Mouse (Mus musculus): ENCODE results near the gene Mical3. TPM values are rescaled to one million over a fixed set of nuclear protein-coding genes. Genes with fewer than 3 reads are reported as not detected.

Gene Mical3
- polyA plus RNA-seq, 1 experiment from 2014 or later: 4.5 TPM

GRCm38 (mm10) chr6:120934176-120934575, 196.6 kb downstream of the Mical3 start:
- ATAC-seq: no peak
- no peaks in the 10 kb centered on the region for H3K27me3 ChIP-seq (replicated peaks; ENCODE audit: control insufficient read depth, insufficient read depth, low read length)
- peaks cover 19% of the 10 kb centered on the region; the same call in 1 of the 2 replicates for H3K36me3 ChIP-seq (ENCODE audit: control insufficient read depth, insufficient read depth)
- H3K4me2 ChIP-seq (replicated peaks; ENCODE audit: low read depth): no peak overlapping the region
- H3K4me3 ChIP-seq (ENCODE audit: low read depth, low read length): no peak overlapping the region
- 73% methylated on average over 4 of the region's 4 CpGs for WGBS
- no peak overlapping the region for H3K27ac ChIP-seq (ENCODE audit: low read depth, low read length)
- TF ChIP-seq CTCF (IDR thresholded peaks at IDR 0.05; ENCODE audit: low read depth): no peak
- no peaks in the 10 kb centered on the region for H3K9me3 ChIP-seq (ENCODE audit: control insufficient read depth)
- H3K9ac ChIP-seq (ENCODE audit: low read depth, low read length): no peak overlapping the region
- peaks cover 5% of the 10 kb centered on the region; the same call in 1 of the 2 replicates for H3K4me1 ChIP-seq (replicated peaks; ENCODE audit: control insufficient read depth, insufficient read depth, low read length)

- no peak for TF ChIP-seq CTCF (IDR thresholded peaks at IDR 0.05; ENCODE audit: low read depth)
- Histone ChIP-seq H3K4me1 (replicated peaks; ENCODE audit: control insufficient read depth, insufficient read depth, low read length) (peaks cover 5% of the 10 kb centered on the region; the same call in 1 of the 2 replicates), H3K27ac (ENCODE audit: low read depth, low read length) (no peak overlapping the region), H3K4me2 (replicated peaks; ENCODE audit: low read depth) (no peak overlapping the region), H3K9ac (ENCODE audit: low read depth, low read length) (no peak overlapping the region), H3K36me3 (ENCODE audit: control insufficient read depth, insufficient read depth) (peaks cover 19% of the 10 kb centered on the region; the same call in 1 of the 2 replicates), H3K4me3 (ENCODE audit: low read depth, low read length) (no peak overlapping the region), H3K9me3 (ENCODE audit: control insufficient read depth) (no peaks in the 10 kb centered on the region), H3K27me3 (replicated peaks; ENCODE audit: control insufficient read depth, insufficient read depth, low read length) (no peaks in the 10 kb centered on the region)
- no peak for ATAC-seq
- WGBS: 90% methylated on average over 7 of the region's 7 CpGs
These were observed 197.1 kb downstream of the Mical3 start for GRCm38 (mm10) chr6:120933670-120934069.

- WGBS: 91% methylated on average over 12 of the region's 12 CpGs
- no peak for ATAC-seq
- no peak overlapping the region for H3K4me3 ChIP-seq (ENCODE audit: low read depth, low read length)
- no peak for TF ChIP-seq CTCF (IDR thresholded peaks at IDR 0.05; ENCODE audit: low read depth)
- H3K9ac ChIP-seq (ENCODE audit: low read depth, low read length): no peak overlapping the region
- H3K4me2 ChIP-seq (replicated peaks; ENCODE audit: low read depth): no peak overlapping the region
- no peak overlapping the region for H3K27ac ChIP-seq (ENCODE audit: low read depth, low read length)
- peaks cover 5% of the 10 kb centered on the region; the same call in 1 of the 2 replicates for H3K4me1 ChIP-seq (replicated peaks; ENCODE audit: control insufficient read depth, insufficient read depth, low read length)
- H3K36me3 ChIP-seq (ENCODE audit: control insufficient read depth, insufficient read depth): peaks cover 19% of the 10 kb centered on the region; the same call in 1 of the 2 replicates
- no peaks in the 10 kb centered on the region for H3K27me3 ChIP-seq (replicated peaks; ENCODE audit: control insufficient read depth, insufficient read depth, low read length)
- H3K9me3 ChIP-seq (ENCODE audit: control insufficient read depth): no peaks in the 10 kb centered on the region
These were observed 198.2 kb downstream of the Mical3 start for GRCm38 (mm10) chr6:120932597-120932996.

GRCm38 (mm10) chr6:120930450-120931306, 200.1 kb downstream of the Mical3 start:
- Histone ChIP-seq H3K4me3 (ENCODE audit: low read depth, low read length) (no peak overlapping the region), H3K4me1 (replicated peaks; ENCODE audit: control insufficient read depth, insufficient read depth, low read length) (peaks cover 5% of the 10 kb centered on the region; the same call in 1 of the 2 replicates), H3K9ac (ENCODE audit: low read depth, low read length) (0 out of 2 replicates have a peak overlapping the region, but pooled peaks have one; percentile 7), H3K9me3 (ENCODE audit: control insufficient read depth) (no peaks in the 10 kb centered on the region), H3K27ac (ENCODE audit: low read depth, low read length) (no peak overlapping the region), H3K27me3 (replicated peaks; ENCODE audit: control insufficient read depth, insufficient read depth, low read length) (no peaks in the 10 kb centered on the region), H3K4me2 (replicated peaks; ENCODE audit: low read depth) (no peak overlapping the region), H3K36me3 (ENCODE audit: control insufficient read depth, insufficient read depth) (peaks cover 19% of the 10 kb centered on the region; the same call in 1 of the 2 replicates)
- 56% methylated on average over 6 of the region's 6 CpGs for WGBS
- peak; percentile 65 for ATAC-seq
- no peak for TF ChIP-seq CTCF (IDR thresholded peaks at IDR 0.05; ENCODE audit: low read depth)

- H3K4me3 ChIP-seq (ENCODE audit: low read depth, low read length): no peak overlapping the region
- no peak for TF ChIP-seq CTCF (IDR thresholded peaks at IDR 0.05; ENCODE audit: low read depth)
- H3K9me3 ChIP-seq (ENCODE audit: control insufficient read depth): no peaks in the 10 kb centered on the region
- H3K36me3 ChIP-seq (ENCODE audit: control insufficient read depth, insufficient read depth): peaks cover 14% of the 10 kb centered on the region; the same call in 1 of the 2 replicates
- no peak for ATAC-seq
- no peaks in the 10 kb centered on the region for H3K27me3 ChIP-seq (replicated peaks; ENCODE audit: control insufficient read depth, insufficient read depth, low read length)
- H3K4me2 ChIP-seq (replicated peaks; ENCODE audit: low read depth): no peak overlapping the region
- H3K27ac ChIP-seq (ENCODE audit: low read depth, low read length): no peak overlapping the region
- WGBS: 53% methylated on average over 1 of the region's 1 CpGs
- H3K4me1 ChIP-seq (replicated peaks; ENCODE audit: control insufficient read depth, insufficient read depth, low read length): peaks cover 5% of the 10 kb centered on the region; the same call in 1 of the 2 replicates
- no peak overlapping the region for H3K9ac ChIP-seq (ENCODE audit: low read depth, low read length)
These were observed 201.4 kb downstream of the Mical3 start for GRCm38 (mm10) chr6:120929421-120929820.

- 30% methylated on average over 3 of the region's 3 CpGs for WGBS
- Histone ChIP-seq H3K4me3 (ENCODE audit: low read depth, low read length) (no peak overlapping the region), H3K9ac (ENCODE audit: low read depth, low read length) (no peak overlapping the region), H3K4me1 (replicated peaks; ENCODE audit: control insufficient read depth, insufficient read depth, low read length) (peaks cover 5% of the 10 kb centered on the region; the same call in 1 of the 2 replicates), H3K27me3 (replicated peaks; ENCODE audit: control insufficient read depth, insufficient read depth, low read length) (no peaks in the 10 kb centered on the region), H3K9me3 (ENCODE audit: control insufficient read depth) (no peaks in the 10 kb centered on the region), H3K36me3 (ENCODE audit: control insufficient read depth, insufficient read depth) (peaks cover 9% of the 10 kb centered on the region; the same call in 1 of the 2 replicates), H3K4me2 (replicated peaks; ENCODE audit: low read depth) (no peak overlapping the region), H3K27ac (ENCODE audit: low read depth, low read length) (no peak overlapping the region)
- no peak for TF ChIP-seq CTCF (IDR thresholded peaks at IDR 0.05; ENCODE audit: low read depth)
- peak; percentile 66 for ATAC-seq
These were observed 203.0 kb downstream of the Mical3 start for GRCm38 (mm10) chr6:120927765-120928164.
